In the genomic region with DNA sequence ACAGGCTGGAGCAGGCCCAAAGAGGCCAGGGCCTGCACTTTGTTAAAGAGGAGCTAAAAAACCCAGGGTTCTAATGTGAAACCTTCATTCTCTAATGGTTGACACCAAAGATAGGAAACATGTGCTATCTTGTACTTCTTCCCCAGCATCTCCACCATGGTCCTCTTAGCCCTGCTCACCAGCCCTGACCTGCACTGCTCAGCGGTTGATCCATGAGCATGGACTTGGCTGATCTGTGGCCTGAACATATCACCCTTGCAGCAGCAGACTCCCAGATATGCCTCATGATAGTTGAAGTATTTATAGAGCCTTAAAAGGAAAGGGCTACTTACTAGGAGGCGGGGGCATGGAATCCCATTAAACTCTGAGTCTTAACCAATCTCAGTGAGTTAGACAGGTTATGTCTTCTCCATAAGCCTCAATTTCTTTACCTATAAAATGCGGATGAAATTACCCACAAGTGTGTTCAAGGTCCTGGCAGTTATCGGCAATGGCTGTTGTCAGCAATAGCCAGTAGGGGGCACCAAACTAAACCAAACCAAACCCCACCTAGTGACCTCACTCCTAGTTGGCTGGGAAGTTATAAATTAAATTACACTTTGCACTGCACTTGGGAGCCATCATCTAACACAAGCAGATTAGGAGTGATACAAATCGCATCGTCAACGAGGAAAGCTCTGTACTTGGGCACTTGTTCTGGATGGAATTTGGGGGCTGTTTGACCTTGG, we compare ENCODE assay signal across 8 mouse cellular contexts. TPM values are rescaled to one million over a fixed set of nuclear protein-coding genes. Genes with fewer than 3 reads are reported as not detected.
DNase-seq lines count a peak whose midpoint lies in the region; ATAC-seq and TF ChIP-seq lines count a peak whose summit lies in the region.

No protein-coding gene starts in this region.

- 9% methylated on average over 7 of the region's 7 CpGs for WGBS in forebrain, embryonic 12.5 days
- 2% methylated on average over 7 of the region's 7 CpGs for WGBS in heart, postnatal 0 days
- 8% methylated on average over 7 of the region's 7 CpGs for WGBS in liver, embryonic 12.5 days (ENCODE audit: insufficient replicate concordance)
- 9% methylated on average over 7 of the region's 7 CpGs for WGBS in neural tube, embryonic 11.5 days

- no peak for TF ChIP-seq EP300 in heart, postnatal 0 days (IDR thresholded peaks at IDR 0.05; ENCODE audit: low read depth)

- peak overlapping the region; percentile 38; the same call in 1 of the 2 replicates for H3K9ac ChIP-seq in forebrain, embryonic 12.5 days
- H3K9ac ChIP-seq in heart, postnatal 0 days (replicated peaks; ENCODE audit: low read depth, low read length): no peak overlapping the region
- no peak overlapping the region for H3K9ac ChIP-seq in liver, embryonic 12.5 days
- no peak overlapping the region; the same call in 1 of the 2 replicates for H3K9ac ChIP-seq in neural tube, embryonic 11.5 days (ENCODE audit: low read length)

- H3K4me2 ChIP-seq in forebrain, embryonic 12.5 days: peak overlapping the region; percentile 57
- peak overlapping the region; percentile 51 for H3K4me2 ChIP-seq in heart, postnatal 0 days (ENCODE audit: low read depth, low read length)
- H3K4me2 ChIP-seq in liver, embryonic 12.5 days: peak overlapping the region; percentile 33
- H3K4me2 ChIP-seq in neural tube, embryonic 11.5 days (ENCODE audit: low read depth): peak overlapping the region; percentile 37

- peaks cover 35% of the 10 kb centered on the region for H3K27me3 ChIP-seq in forebrain, embryonic 12.5 days
- peaks cover 21% of the 10 kb centered on the region; the same call in 1 of the 2 replicates for H3K27me3 ChIP-seq in heart, postnatal 0 days (ENCODE audit: control insufficient read depth, insufficient read depth, low read length)
- H3K27me3 ChIP-seq in liver, embryonic 12.5 days (replicated peaks): peaks cover 55% of the 10 kb centered on the region
- H3K27me3 ChIP-seq in neural tube, embryonic 11.5 days (ENCODE audit: control insufficient read depth, insufficient read depth, low read length): peaks cover 3% of the 10 kb centered on the region; the same call in 1 of the 2 replicates
- H3K27me3 ChIP-seq in testis, adult 2 months (ENCODE audit: control insufficient read depth, insufficient read depth, low read length): no peaks in the 10 kb centered on the region

- ATAC-seq in forebrain, embryonic 12.5 days (ENCODE audit: low FRiP score): peak; percentile 75
- ATAC-seq in heart, postnatal 0 days (ENCODE audit: insufficient read depth, low read depth): peak; percentile 67
- ATAC-seq in liver, embryonic 12.5 days: no peak
- ATAC-seq in neural tube, embryonic 11.5 days (ENCODE audit: insufficient read depth, low FRiP score, low TSS enrichment): no peak

- no peaks in the 10 kb centered on the region for H3K36me3 ChIP-seq in forebrain, embryonic 12.5 days (replicated peaks)
- no peaks in the 10 kb centered on the region for H3K36me3 ChIP-seq in heart, postnatal 0 days (replicated peaks; ENCODE audit: control insufficient read depth, insufficient read depth, low read length)
- H3K36me3 ChIP-seq in liver, embryonic 12.5 days: no peaks in the 10 kb centered on the region
- no peaks in the 10 kb centered on the region for H3K36me3 ChIP-seq in neural tube, embryonic 11.5 days (ENCODE audit: control insufficient read depth, insufficient read depth, low read length)
- H3K36me3 ChIP-seq in testis, adult 2 months (ENCODE audit: control insufficient read depth, insufficient read depth, low read length): no peaks in the 10 kb centered on the region

- H3K9me3 ChIP-seq in forebrain, embryonic 12.5 days: no peaks in the 10 kb centered on the region
- no peaks in the 10 kb centered on the region for H3K9me3 ChIP-seq in heart, postnatal 0 days (replicated peaks; ENCODE audit: control insufficient read depth, low read length)
- 0 out of 2 replicates have a peak, but pooled peaks cover under 1% of the 10 kb centered on the region for H3K9me3 ChIP-seq in liver, embryonic 12.5 days (replicated peaks)
- no peaks in the 10 kb centered on the region for H3K9me3 ChIP-seq in neural tube, embryonic 11.5 days (ENCODE audit: control insufficient read depth, low read length)

- peaks cover 8% of the 10 kb centered on the region for H3K4me1 ChIP-seq in forebrain, embryonic 12.5 days
- H3K4me1 ChIP-seq in heart, postnatal 0 days (ENCODE audit: control insufficient read depth, insufficient read depth): no peaks in the 10 kb centered on the region
- H3K4me1 ChIP-seq in liver, embryonic 12.5 days: peaks cover 6% of the 10 kb centered on the region; the same call in 1 of the 2 replicates
- H3K4me1 ChIP-seq in neural tube, embryonic 11.5 days (ENCODE audit: control insufficient read depth, insufficient read depth, low read length): no peaks in the 10 kb centered on the region
- peaks cover 2% of the 10 kb centered on the region; the same call in 1 of the 2 replicates for H3K4me1 ChIP-seq in testis, adult 2 months (ENCODE audit: control insufficient read depth, insufficient read depth, low read length)

- peak; percentile 82 for TF ChIP-seq CTCF in heart, postnatal 0 days (IDR thresholded peaks at IDR 0.05; ENCODE audit: low read depth)
- peak; percentile 9; the same call in 1 of the 2 replicates for TF ChIP-seq CTCF in testis, adult 2 months (IDR thresholded peaks at IDR 0.05; ENCODE audit: control insufficient read depth, insufficient read depth, insufficient replicate concordance, low read depth, low read length)

- TF ChIP-seq POLR2A in testis, adult 2 months (IDR thresholded peaks at IDR 0.05; ENCODE audit: control insufficient read depth, low read depth, low read length): no peak

- no peak overlapping the region for H3K27ac ChIP-seq in forebrain, embryonic 12.5 days
- no peak overlapping the region for H3K27ac ChIP-seq in heart, postnatal 0 days (ENCODE audit: low read depth)
- H3K27ac ChIP-seq in liver, embryonic 12.5 days: no peak overlapping the region
- no peak overlapping the region for H3K27ac ChIP-seq in neural tube, embryonic 11.5 days (ENCODE audit: low read depth, low read length)
- no peak overlapping the region for H3K27ac ChIP-seq in testis, adult 2 months (ENCODE audit: control insufficient read depth, insufficient read depth, low read depth, low read length)

- DNase-seq in ES-CJ7 (ENCODE audit: low read depth, low spot score): peak; percentile 70
- peak; percentile 53 for DNase-seq in c-Kit-positive CD71-positive TER-119-negative erythroid progenitor cells, embryonic 14.5 days (ENCODE audit: low read depth)
- DNase-seq in heart, postnatal 0 days (ENCODE audit: low spot score): peak; percentile 71
- peak; percentile 80 for DNase-seq in kidney, postnatal 14 days
- peak; percentile 73 for DNase-seq in neural tube, embryonic 11.5 days (ENCODE audit: low spot score)

- peak overlapping the region; percentile 27 for H3K4me3 ChIP-seq in forebrain, embryonic 12.5 days (replicated peaks)
- peak overlapping the region; percentile 9 for H3K4me3 ChIP-seq in heart, postnatal 0 days (ENCODE audit: low read depth, low read length)
- no peak overlapping the region for H3K4me3 ChIP-seq in liver, embryonic 12.5 days
- no peak overlapping the region for H3K4me3 ChIP-seq in neural tube, embryonic 11.5 days (ENCODE audit: low read depth, low read length)
- H3K4me3 ChIP-seq in testis, adult 2 months (ENCODE audit: control insufficient read depth, low read depth, low read length): peak overlapping the region; percentile 37

RNA-seq across cellular contexts. Expression of gene Xpa, which starts 5.9 kb away (rescaled TPM):
- 27.6 and 35.3 TPM in 2 replicates for polyA plus RNA-seq in forebrain, embryonic 12.5 days (2016; fragmentation: Nextera tagmentation; extraction: Ambion mirVana)
- total RNA-seq in heart, postnatal 0 days (2014; rRNA removed; ENCODE audit: low replicate concordance): 9.4 and 18.0 TPM in 2 replicates
- polyA plus RNA-seq in heart, postnatal 0 days (2015; fragmentation: Nextera tagmentation; extraction: Ambion mirVana): 17.6 and 19.1 TPM in 2 replicates
- polyA plus RNA-seq in liver, embryonic 12.5 days (2016; fragmentation: Nextera tagmentation; extraction: Ambion mirVana): 11.1 and 12.3 TPM in 2 replicates
- 24.9 and 28.4 TPM in 2 replicates for polyA plus RNA-seq in neural tube, embryonic 11.5 days (2014; fragmentation: Nextera tagmentation; extraction: Ambion mirVana)
- polyA plus RNA-seq in testis, adult 2 months (2012; rRNA removed): 6.2 and 7.2 TPM in 2 replicates

Comparison
In these comparisons a context has a peak if more than half of its experiments do, and no peak if none do; other contexts are left out.
1. ATAC-seq: peak in forebrain, embryonic 12.5 days (single experiment) and heart, postnatal 0 days (single experiment); none in liver, embryonic 12.5 days (single experiment) and neural tube, embryonic 11.5 days (single experiment).
2. H3K4me3 ChIP-seq: peak in forebrain, embryonic 12.5 days (single experiment), heart, postnatal 0 days (single experiment) and testis, adult 2 months (single experiment); none in liver, embryonic 12.5 days (single experiment) and neural tube, embryonic 11.5 days (single experiment).
3. Peak in every context shown above with its lines, with median percentiles within 50 percentile points of each other: DNase-seq and H3K4me2 ChIP-seq.